Mouse (Mus musculus) gastrocnemius, postnatal 25 days (tissue): ENCODE data around the gene Gm17660. TPM values are rescaled to one million over a fixed set of nuclear protein-coding genes. Genes with fewer than 3 reads are reported as not detected.
A peak's percentile ranks its signal among the peaks of the same experiment; 100 is the strongest.

ENCODE experiments used
- DNase-seq: peaks from one replicate; pipeline ENCODE4 v3.0.0; 2022
- total RNA-seq, 2 experiments: library from RNA; stranded (reverse); gene quantifications; 1 replicate in 1 of 2; 2 replicates in 1 of 2; pipeline ENCODE4 v1.2.3; 2021

Gm17660 gene
- total RNA-seq, 2 experiments from 2014 or later: not detected

DNA sequence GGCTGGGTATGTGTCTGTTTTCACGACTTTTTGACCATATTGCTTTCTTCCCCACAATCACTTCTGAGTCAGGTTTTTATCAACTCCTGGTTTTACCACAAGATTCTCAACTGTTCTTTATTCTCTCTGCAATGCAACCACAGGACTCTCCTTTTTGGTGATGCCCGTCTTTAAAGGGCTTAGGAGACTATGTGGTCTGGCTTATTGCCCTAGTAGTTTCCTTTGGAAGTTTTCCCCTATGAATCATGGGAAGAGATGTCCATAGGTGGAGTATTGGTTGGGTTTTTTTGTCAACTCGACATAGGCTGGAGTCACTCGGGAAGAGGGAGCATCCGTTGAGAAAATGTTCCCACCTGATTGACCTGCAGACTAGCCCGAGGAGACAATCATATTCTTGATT is 3.3 kb upstream of the Gm17660 start:
- DNase-seq: no peak

- DNase-seq: no peak
Observed at GRCm38 (mm10) chr5:104076361-104076760, 1.0 kb downstream of the Gm17660 start.

DNA sequence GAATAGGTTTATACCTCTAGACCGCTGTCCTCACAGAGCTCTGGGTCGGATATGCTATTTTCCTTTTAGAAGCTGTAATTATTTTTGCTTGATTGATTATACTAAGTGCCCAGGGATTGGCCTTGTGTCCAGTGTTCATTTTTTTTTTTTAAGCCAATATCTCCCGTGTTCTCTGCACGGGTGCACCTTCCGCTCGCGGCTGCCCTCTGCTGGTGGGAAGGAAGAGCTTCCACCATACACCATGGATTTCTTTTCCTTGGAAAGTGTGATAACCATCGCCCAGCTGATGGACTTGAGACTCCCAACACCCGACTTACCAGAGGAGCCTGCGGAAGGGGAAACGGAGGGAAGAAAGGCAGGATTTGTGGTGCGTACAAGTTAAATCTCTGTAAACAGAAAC is 3.0 kb downstream of the Gm17660 start:
- DNase-seq: no peak

DNA sequence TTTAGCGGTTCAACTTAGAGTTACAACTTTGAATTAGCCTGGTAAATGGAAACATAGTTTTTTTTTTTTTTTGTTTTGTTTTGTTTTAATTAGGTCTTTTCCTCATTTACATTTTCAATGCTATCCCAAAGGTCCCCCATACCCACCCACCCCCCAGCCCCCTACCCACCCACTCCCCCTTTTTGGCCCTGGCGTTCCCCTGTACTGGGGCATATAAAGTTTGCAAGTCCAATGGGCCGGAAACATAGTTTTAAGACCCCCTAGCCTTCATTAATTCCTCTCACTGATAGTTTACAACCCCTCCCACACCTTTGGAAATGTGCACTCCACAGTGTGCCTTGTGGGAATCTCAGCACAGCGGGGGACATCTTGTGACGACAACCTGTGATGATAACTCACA is 3.8 kb downstream of the Gm17660 start:
- DNase-seq: no peak

- no peak for DNase-seq
Observed at GRCm38 (mm10) chr5:104072272-104072886, 5.0 kb downstream of the Gm17660 start.

GRCm38 (mm10) chr5:104071048-104071447 is 6.4 kb downstream of the Gm17660 start:
- DNase-seq: no peak

DNA sequence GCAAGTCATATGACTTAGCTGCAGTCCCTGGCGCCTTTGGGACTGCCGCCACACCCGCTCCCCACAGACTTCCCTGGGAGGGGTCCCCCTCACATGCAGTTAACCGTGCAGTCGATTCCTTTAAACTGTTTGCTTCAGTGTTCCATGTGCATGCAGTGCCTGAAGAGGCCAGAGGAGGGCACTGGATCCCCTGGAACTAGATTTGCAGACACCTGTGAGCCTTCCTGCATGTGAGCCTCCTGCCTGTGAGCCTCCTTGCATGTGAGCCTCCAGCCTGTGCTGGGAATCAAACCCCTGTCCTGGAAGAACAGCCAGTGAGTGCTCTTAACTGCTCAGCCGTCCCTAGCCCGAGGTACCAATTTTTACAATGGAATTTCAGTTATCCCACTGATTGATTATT is 8.7 kb downstream of the Gm17660 start:
- no peak for DNase-seq

GRCm38 (mm10) chr5:104062773-104063551 is 14.4 kb downstream of the Gm17660 start:
- no peak for DNase-seq

DNA sequence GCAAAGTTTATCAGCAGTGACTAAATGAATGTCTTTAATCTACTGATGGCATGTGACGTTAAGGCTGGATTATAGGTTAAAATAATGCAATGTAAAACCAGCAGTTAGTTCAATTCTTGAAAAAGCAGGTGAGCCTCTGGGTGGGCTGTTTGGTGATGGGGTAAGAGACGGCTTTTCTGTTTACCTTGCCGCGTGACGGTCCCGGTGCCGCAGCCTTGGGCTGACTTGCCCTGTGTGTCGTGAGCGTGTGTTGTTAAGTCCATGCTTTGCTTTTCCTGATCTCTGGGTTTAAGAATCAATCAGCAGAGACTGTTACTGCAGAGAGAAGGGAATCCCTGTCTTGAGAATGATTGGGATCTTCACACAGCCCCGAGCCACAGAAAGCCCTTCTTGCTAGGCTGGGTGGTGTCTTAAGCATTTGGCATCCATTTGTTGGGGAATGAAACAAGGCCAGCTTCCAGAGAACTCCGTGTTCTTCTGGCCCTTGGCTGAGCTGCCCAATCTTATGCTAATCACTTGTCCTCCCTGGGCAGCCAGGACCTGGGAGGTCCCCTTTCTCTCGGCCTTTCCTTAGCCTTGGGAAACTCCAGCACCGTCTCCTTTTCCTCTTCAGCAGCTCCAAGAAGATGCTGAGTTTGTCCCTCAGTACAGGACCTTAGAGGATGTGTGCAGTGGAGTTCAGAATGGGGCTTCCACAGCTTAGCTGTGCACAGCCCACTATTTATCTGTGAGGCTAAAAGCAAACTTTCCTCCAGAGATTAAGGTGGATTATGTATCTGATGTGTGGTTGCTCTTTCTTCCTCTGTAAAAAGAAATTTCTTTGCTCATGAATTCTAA is 15.3 kb downstream of the Gm17660 start:
- DNase-seq: peak; percentile 33

- no peak for DNase-seq
Observed at GRCm38 (mm10) chr5:104060429-104060828, 17.0 kb downstream of the Gm17660 start.

GRCm38 (mm10) chr5:104059628-104060027 is 17.8 kb downstream of the Gm17660 start:
- no peak for DNase-seq

GRCm38 (mm10) chr5:104058021-104058420 is 19.4 kb downstream of the Gm17660 start:
- no peak for DNase-seq

- DNase-seq: no peak
Observed at GRCm38 (mm10) chr5:104056295-104056694, 21.1 kb downstream of the Gm17660 start.

- DNase-seq: no peak
Observed at GRCm38 (mm10) chr5:104055816-104056215, 21.6 kb downstream of the Gm17660 start.

- DNase-seq: no peak
Observed at GRCm38 (mm10) chr5:104054938-104055337, 22.5 kb downstream of the Gm17660 start.

GRCm38 (mm10) chr5:104052956-104053355 is 24.5 kb downstream of the Gm17660 start:
- DNase-seq: no peak

DNA sequence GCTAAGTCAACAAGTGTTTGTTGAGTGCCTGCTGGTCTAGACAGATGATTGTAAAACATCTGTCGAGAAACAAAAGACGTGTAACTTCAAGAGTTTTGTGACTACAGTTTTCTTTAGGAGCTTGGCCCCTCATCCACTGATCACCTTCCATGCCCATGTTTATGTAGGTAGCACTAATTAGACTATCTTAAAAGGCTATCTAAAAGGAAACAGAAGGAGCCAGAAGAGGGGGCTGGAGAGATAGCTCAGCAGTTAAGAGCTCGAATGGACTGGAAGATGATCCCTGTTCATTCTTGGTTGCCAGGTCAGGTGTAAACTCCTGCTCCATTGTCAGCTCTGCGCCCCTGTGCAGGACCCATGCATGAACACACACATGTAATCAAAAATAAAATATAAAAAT is 29.3 kb downstream of the Gm17660 start:
- DNase-seq: no peak

GRCm38 (mm10) chr5:104047200-104048105 is 30.0 kb downstream of the Gm17660 start:
- DNase-seq: no peak

DNA sequence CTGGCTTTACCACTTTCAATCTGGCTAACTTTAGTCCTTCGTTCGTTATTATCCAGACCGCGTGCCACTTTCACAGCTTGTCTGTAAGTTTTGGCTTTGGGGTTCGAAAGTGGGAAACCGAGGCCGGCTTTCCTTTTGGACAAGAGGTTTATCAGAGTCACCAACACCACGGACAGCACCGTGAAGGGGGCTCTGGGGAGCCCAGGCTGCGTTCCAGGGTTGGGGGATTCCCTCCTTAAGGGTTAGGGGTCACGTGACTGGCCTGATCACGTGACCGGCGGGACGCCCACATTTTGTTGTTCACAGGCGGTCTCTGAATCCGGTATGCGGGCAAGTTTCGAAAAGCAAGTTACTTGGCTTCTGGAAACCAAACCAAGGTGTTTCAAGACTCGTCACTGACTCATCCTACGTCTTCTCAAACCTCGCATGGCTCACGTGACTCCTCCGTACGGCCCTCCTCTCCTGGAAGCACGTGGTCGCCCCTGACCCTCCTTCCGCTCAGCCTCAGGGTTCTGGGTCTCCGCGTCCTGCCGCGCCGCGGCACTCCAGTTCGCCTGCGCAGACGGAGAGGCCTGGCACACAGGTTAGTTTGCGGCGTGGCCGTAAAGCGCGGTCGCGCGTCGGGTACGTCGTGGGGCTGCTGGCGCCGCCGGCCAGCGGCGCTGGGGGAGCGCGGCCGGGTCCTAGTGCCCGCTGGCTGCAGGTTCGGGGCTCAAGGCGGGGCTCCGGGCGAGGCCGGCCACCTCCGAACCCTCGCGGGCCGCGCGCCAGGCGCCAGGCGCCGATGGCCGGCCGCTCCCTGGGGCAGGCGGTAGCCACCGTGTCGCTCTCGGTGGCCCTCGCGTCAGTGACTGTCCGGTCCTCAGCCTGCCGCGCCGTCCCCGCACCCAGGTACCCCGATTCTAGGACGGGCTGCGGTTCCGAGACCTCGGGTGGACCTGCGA is 30.9 kb downstream of the Gm17660 start, which contains the start of gene Nudt9:
Gene Nudt9, plus strand, starts transcription at position 51 of the 944 bp plus-strand sequence.
- peak; percentile 97 for DNase-seq

DNA sequence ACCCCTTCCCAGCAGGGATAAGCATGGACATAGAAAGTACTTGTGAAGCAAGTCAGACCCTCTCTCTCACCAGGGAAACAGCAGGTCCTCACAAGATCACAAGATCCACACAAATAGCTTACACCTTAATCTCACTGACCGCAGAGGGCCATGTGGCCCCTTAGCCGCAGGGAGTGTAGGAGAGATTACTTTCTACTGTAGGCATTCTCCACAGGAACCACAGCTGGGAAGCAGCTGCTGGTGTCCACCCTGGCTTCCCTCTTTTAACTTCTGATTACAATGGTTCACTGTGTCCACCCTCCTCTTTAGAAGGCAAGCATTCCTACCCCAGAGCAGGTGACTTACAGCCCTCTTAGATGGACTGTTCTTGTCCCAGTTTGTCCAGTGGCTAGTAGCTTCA is 33.7 kb downstream of the Gm17660 start:
- DNase-seq: no peak

DNA sequence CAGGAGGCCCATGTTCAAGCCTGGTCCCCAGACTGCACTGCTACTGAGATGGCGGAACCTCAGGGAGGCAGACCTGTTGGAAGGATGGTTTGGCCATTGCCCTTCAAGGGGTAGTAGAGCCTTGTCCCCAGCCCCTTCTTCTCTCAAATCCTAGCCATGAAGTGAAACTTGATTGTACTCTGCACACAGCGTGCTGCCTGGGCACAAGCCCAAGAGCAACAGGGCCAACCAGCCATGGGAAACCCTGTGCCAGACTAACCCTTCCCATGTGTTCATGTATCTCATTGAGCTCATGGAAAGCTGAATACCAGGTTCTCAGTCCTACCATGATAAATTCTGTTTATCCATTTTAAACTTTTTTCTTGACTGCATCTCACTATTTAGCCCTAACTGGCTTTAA is 34.5 kb downstream of the Gm17660 start:
- DNase-seq: no peak
